Mouse (Mus musculus): ENCODE measurements around the gene Gm27021. TPM values are rescaled to one million over a fixed set of nuclear protein-coding genes. Genes with fewer than 3 reads are reported as not detected.

Gene Gm27021
- polyA plus RNA-seq, 1 experiment from 2014 or later, result 1.4 TPM

DNA sequence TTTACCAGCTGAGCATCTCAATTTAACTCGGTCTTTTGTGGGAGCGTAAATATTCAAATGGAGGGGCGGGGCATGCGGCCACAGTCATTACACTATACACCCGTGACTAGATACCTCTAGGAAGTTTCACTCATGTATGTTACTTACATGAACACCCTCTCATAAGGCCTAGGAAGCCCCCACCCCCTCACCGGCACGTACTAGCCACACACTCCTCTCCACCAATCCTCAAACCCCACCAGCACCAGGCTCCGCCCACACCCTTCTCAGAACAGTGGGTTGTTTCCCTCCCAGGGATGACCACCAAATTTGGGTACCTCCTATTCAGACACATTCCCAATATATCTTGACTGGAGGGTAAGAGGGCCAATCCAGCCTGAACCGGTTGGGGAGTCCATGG is 60.4 kb downstream of the Gm27021 start:
- no peak for TF ChIP-seq EP300 (IDR thresholded peaks at IDR 0.05; ENCODE audit: low read depth)
- no peak for TF ChIP-seq CTCF (IDR thresholded peaks at IDR 0.05; ENCODE audit: low read depth)
- WGBS (ENCODE audit: insufficient replicate concordance), result 69% methylated on average over 9 of the region's 9 CpGs
- no peak overlapping the region for H3K9ac ChIP-seq (replicated peaks)
- DNase-seq (no peak), ATAC-seq (0 out of 2 replicates have a peak, but pooled peaks have one; percentile 7)
- H3K4me1 ChIP-seq (ENCODE audit: insufficient read depth), result no peaks in the 10 kb centered on the region
- no peaks in the 10 kb centered on the region for H3K27me3 ChIP-seq (ENCODE audit: insufficient read depth, low read length)
- no peaks in the 10 kb centered on the region for H3K36me3 ChIP-seq (replicated peaks; ENCODE audit: insufficient read depth, low read length)
- H3K27ac ChIP-seq (ENCODE audit: low read depth), result no peak overlapping the region
- no peaks in the 10 kb centered on the region for H3K9me3 ChIP-seq (ENCODE audit: low read length)
- peak overlapping the region; percentile 42 for H3K4me2 ChIP-seq (ENCODE audit: low read depth, low read length)
- H3K4me3 ChIP-seq (ENCODE audit: low read depth, low read length), result no peak overlapping the region

DNA sequence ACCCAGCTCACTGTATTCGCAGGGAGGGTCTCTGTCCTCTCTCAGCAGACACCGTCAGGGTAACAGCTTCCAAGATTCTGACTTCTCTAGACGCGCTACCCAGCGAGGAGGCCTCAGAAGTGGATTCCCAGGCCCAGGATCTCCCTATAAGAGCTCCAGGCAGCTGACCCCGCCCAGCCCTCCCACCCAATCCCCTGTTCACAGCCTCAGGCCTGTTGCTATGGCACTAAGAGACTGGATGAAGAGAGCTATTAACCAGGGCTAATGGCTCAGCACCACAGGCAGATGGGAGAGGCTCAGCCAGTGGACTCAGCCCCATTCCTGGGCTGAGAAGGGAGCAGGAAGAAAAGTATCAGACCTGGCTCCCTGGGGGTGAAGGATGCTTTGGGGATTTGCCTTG is 65.2 kb downstream of the Gm27021 start:
- no peak for DNase-seq
- H3K4me1 ChIP-seq (ENCODE audit: insufficient read depth), result no peaks in the 10 kb centered on the region; the same call in 1 of the 2 replicates
- H3K4me3 ChIP-seq (ENCODE audit: low read depth, low read length), result no peak overlapping the region
- TF ChIP-seq CTCF (IDR thresholded peaks at IDR 0.05; ENCODE audit: low read depth) (no peak), EP300 (IDR thresholded peaks at IDR 0.05; ENCODE audit: low read depth) (no peak)
- 76% methylated on average over 6 of the region's 6 CpGs for WGBS (ENCODE audit: insufficient replicate concordance)
- H3K9me3 ChIP-seq (ENCODE audit: low read length), result no peaks in the 10 kb centered on the region
- ATAC-seq, result no peak
- no peak overlapping the region for H3K9ac ChIP-seq (replicated peaks)
- H3K36me3 ChIP-seq (replicated peaks; ENCODE audit: insufficient read depth, low read length), result no peaks in the 10 kb centered on the region
- no peaks in the 10 kb centered on the region for H3K27me3 ChIP-seq (ENCODE audit: insufficient read depth, low read length)
- H3K27ac ChIP-seq (ENCODE audit: low read depth), result no peak overlapping the region
- H3K4me2 ChIP-seq (ENCODE audit: low read depth, low read length), result no peak overlapping the region

DNA sequence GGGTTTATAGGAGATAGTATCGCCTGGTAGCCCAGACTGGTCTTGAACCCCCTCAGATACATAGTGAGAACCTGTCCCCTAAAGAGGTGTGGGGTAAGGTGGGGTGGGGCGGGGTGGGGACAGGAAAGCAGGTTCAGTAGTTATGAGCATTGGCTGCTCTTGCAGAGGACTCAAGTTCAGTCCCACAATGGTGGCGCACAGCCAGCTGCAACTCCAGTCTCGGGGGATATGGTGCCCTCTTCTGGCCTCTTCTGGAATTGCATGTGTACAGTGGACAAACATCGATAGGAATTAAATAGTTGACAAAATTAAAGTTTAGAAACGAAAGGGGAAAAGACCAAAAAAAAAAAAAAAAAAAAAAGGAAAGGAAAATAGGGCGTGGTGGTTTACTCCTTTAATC is 68.4 kb downstream of the Gm27021 start:
- H3K27me3 ChIP-seq (ENCODE audit: insufficient read depth, low read length), result no peaks in the 10 kb centered on the region
- H3K9ac ChIP-seq (replicated peaks), result no peak overlapping the region
- no peak overlapping the region for H3K4me2 ChIP-seq (ENCODE audit: low read depth, low read length)
- 33% methylated on average over 7 of the region's 7 CpGs for WGBS (ENCODE audit: insufficient replicate concordance)
- H3K4me1 ChIP-seq (ENCODE audit: insufficient read depth), result no peaks in the 10 kb centered on the region; the same call in 1 of the 2 replicates
- H3K27ac ChIP-seq (ENCODE audit: low read depth), result no peak overlapping the region
- H3K4me3 ChIP-seq (ENCODE audit: low read depth, low read length), result no peak overlapping the region
- no peaks in the 10 kb centered on the region for H3K9me3 ChIP-seq (ENCODE audit: low read length)
- peak; percentile 88 for DNase-seq
- peak; percentile 87 for TF ChIP-seq CTCF (IDR thresholded peaks at IDR 0.05; ENCODE audit: low read depth)
- no peak for TF ChIP-seq EP300 (IDR thresholded peaks at IDR 0.05; ENCODE audit: low read depth)
- no peaks in the 10 kb centered on the region for H3K36me3 ChIP-seq (replicated peaks; ENCODE audit: insufficient read depth, low read length)
- no peak for ATAC-seq

DNA sequence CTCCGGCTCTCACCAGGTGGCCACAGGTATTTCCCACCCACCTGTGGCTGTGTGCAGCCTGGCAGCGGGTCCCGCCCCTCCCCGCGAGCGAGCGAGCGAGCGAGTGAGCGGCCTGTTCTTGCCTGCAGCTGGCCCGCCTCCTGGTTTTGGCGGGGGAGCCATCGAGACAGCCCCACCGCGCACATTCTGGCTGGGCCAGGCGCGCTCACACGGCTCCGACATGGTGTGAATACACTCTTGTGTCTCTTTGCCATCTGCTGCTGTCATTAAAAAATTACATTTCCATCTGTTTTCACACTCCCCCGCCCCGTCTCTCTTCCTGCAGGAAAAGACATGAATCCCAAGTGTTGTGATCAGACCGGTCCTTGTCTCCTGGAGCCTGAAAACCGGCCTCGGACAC is 69.3 kb downstream of the Gm27021 start:
- no peak overlapping the region for H3K27ac ChIP-seq (ENCODE audit: low read depth)
- H3K36me3 ChIP-seq (replicated peaks; ENCODE audit: insufficient read depth, low read length), result no peaks in the 10 kb centered on the region
- no peaks in the 10 kb centered on the region for H3K9me3 ChIP-seq (ENCODE audit: low read length)
- no peak for DNase-seq
- H3K4me1 ChIP-seq (ENCODE audit: insufficient read depth), result no peaks in the 10 kb centered on the region; the same call in 1 of the 2 replicates
- H3K27me3 ChIP-seq (ENCODE audit: insufficient read depth, low read length), result no peaks in the 10 kb centered on the region
- H3K9ac ChIP-seq (replicated peaks), result no peak overlapping the region
- no peak overlapping the region for H3K4me2 ChIP-seq (ENCODE audit: low read depth, low read length)
- WGBS (ENCODE audit: insufficient replicate concordance), result 55% methylated on average over 23 of the region's 24 CpGs
- H3K4me3 ChIP-seq (ENCODE audit: low read depth, low read length), result no peak overlapping the region
- no peak for TF ChIP-seq CTCF (IDR thresholded peaks at IDR 0.05; ENCODE audit: low read depth)
- no peak for ATAC-seq

DNA sequence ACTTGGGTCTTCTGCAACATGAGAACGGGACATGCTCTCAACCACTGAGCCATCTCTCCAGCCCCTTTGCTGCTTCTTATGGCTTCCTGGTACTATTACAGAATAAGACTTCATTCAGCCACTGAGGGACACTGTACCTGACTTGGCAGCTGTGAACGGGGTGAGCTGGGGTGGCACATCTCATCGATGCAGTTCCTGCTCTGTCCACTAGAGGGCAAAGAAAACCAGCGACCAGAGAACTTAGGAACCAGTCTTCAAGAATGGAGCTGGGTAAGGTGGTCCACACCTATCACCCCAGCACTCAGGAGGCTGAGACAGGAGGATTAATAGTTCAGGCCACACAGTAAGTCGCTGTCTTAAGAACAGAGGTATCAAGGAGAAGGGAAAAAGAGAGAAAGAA is 71.9 kb downstream of the Gm27021 start:
- Histone ChIP-seq H3K27ac (ENCODE audit: low read depth) (no peak overlapping the region), H3K36me3 (replicated peaks; ENCODE audit: insufficient read depth, low read length) (no peaks in the 10 kb centered on the region), H3K9ac (replicated peaks) (no peak overlapping the region), H3K27me3 (ENCODE audit: insufficient read depth, low read length) (no peaks in the 10 kb centered on the region), H3K4me2 (ENCODE audit: low read depth, low read length) (no peak overlapping the region), H3K9me3 (ENCODE audit: low read length) (no peaks in the 10 kb centered on the region), H3K4me1 (ENCODE audit: insufficient read depth) (no peaks in the 10 kb centered on the region; the same call in 1 of the 2 replicates), H3K4me3 (ENCODE audit: low read depth, low read length) (no peak overlapping the region)
- 9% methylated on average over 5 of the region's 5 CpGs for WGBS (ENCODE audit: insufficient replicate concordance)
- TF ChIP-seq EP300 (IDR thresholded peaks at IDR 0.05; ENCODE audit: low read depth) (no peak), CTCF (IDR thresholded peaks at IDR 0.05; ENCODE audit: low read depth) (peak; percentile 93)
- ATAC-seq (peak; percentile 37; the same call in 1 of the 2 replicates), DNase-seq (peak; percentile 79)

DNA sequence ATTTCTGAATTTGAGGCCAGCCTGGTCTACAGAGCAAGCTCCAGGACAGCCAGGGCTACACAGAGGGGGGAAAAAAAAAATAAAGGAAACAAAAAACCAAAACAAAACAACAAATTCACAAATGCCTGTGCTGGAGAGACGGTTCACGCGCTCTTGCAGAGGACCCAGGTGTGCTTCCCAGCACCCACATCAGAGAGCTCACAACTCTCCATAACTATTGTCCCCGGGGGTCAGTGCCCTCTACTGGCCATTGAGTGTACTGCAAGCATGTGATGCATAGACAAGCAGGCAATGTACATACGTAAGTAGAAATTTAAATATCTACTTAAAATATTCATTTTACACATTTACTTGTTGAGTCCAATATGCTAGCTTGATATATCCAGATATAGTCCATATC is 73.3 kb downstream of the Gm27021 start:
- 90% methylated on average over 5 of the region's 5 CpGs for WGBS (ENCODE audit: insufficient replicate concordance)
- ATAC-seq (no peak), DNase-seq (no peak)
- Histone ChIP-seq H3K4me2 (ENCODE audit: low read depth, low read length) (no peak overlapping the region), H3K4me3 (ENCODE audit: low read depth, low read length) (no peak overlapping the region), H3K36me3 (replicated peaks; ENCODE audit: insufficient read depth, low read length) (no peaks in the 10 kb centered on the region), H3K27me3 (ENCODE audit: insufficient read depth, low read length) (no peaks in the 10 kb centered on the region), H3K9ac (replicated peaks) (no peak overlapping the region), H3K27ac (ENCODE audit: low read depth) (no peak overlapping the region), H3K9me3 (ENCODE audit: low read length) (no peaks in the 10 kb centered on the region), H3K4me1 (ENCODE audit: insufficient read depth) (peaks cover 6% of the 10 kb centered on the region)
- TF ChIP-seq CTCF (IDR thresholded peaks at IDR 0.05; ENCODE audit: low read depth) (peak; percentile 68), EP300 (IDR thresholded peaks at IDR 0.05; ENCODE audit: low read depth) (no peak)
